Mouse (Mus musculus): ENCODE results near the gene 4930451I11Rik.

GRCm38 (mm10) chr7:126832036-126832598 lies 678 bp upstream of the 4930451I11Rik start:
- TF ChIP-seq CTCF (IDR thresholded peaks at IDR 0.05; ENCODE audit: extremely low read depth, insufficient read depth, insufficient read length, insufficient replicate concordance) (peak; percentile 86; the same call in 1 of the 2 replicates), POLR2A (IDR thresholded peaks at IDR 0.05; ENCODE audit: low read depth, low read length) (no peak)

Data from spleen, adult 2 months (tissue).